Mouse (Mus musculus) midbrain, embryonic 13.5 days (tissue): Measurements from ENCODE around the gene P3h4. TPM values are rescaled to one million over a fixed set of nuclear protein-coding genes. Genes with fewer than 3 reads are reported as not detected.
"Not testable (repeated sequence)": the region's sequence is repeated elsewhere in the genome, so short reads cannot be mapped to it uniquely, and the experiment has no call there.

ENCODE experiments used
- ATAC-seq: fragments of 200-750 bp; cut with Nextera tagmentation; 2 replicates; pipeline ENCODE4 v1.8.0; 2017; ENCODE audit warnings: mild to moderate bottlenecking, moderate TSS enrichment, moderate library complexity
- H3K27ac ChIP-seq: fragments of 300-500 bp; sonication (generic); 2 replicates; pipeline ENCODE4 v1.5.1; 2015; ENCODE audit warnings: inconsistent platforms, mild to moderate bottlenecking, moderate library complexity
- H3K27me3 ChIP-seq: fragments of 300-500 bp; sonication (generic); 2 replicates; pipeline ENCODE4 v1.6.1; 2015; ENCODE audit warnings: mild to moderate bottlenecking, inconsistent platforms
- H3K36me3 ChIP-seq: fragments of 300-500 bp; sonication (generic); 2 replicates; pipeline ENCODE4 v1.6.1; 2015; ENCODE audit warnings: mild to moderate bottlenecking, inconsistent platforms
- H3K4me1 ChIP-seq: fragments of 300-500 bp; sonication (generic); replicated peaks from 2 replicates; pipeline ENCODE4 v1.6.1; 2015; ENCODE audit warnings: inconsistent platforms
- H3K4me2 ChIP-seq: fragments of 300-500 bp; sonication (generic); replicated peaks from 2 replicates; pipeline ENCODE4 v1.6.1; 2015; ENCODE audit warnings: moderate library complexity, mild to moderate bottlenecking, inconsistent platforms
- H3K4me3 ChIP-seq: fragments of 300-500 bp; sonication (generic); replicated peaks from 2 replicates; pipeline ENCODE4 v1.5.1; 2015; ENCODE audit warnings: mild to moderate bottlenecking, inconsistent platforms
- H3K9ac ChIP-seq: fragments of 300-500 bp; sonication (generic); replicated peaks from 2 replicates; pipeline ENCODE4 v1.6.1; 2015; ENCODE audit warnings: mild to moderate bottlenecking, inconsistent platforms
- H3K9me3 ChIP-seq: fragments of 300-500 bp; sonication (generic); 2 replicates; pipeline ENCODE4 v1.6.1; 2016; ENCODE audit warnings: mild to moderate bottlenecking, inconsistent platforms
- WGBS: fragments of 180-500 bp; shearing (Covaris S2); methylation state at CpG from one replicate; pipeline ENCODE4 v1.1.7; 2015; 5-methylcytosine and 5-hydroxymethylcytosine counted together
- microRNA-seq: library from miRNA; unstranded; fragments of <30 nt; microRNA quantifications from one replicate; pipeline ENCODE4, GENCODE M21; 2016
- polyA plus RNA-seq: library from polyadenylated mRNA; unstranded; fragments of >200 nt; fragmentation: Nextera tagmentation; extraction: Ambion mirVana; gene quantifications from 2 replicates; pipeline ENCODE4 v1.2.1, GENCODE M21; 2015

Gene P3h4
- polyA plus RNA-seq, 1 experiment from 2014 or later = 16.8 TPM

DNA sequence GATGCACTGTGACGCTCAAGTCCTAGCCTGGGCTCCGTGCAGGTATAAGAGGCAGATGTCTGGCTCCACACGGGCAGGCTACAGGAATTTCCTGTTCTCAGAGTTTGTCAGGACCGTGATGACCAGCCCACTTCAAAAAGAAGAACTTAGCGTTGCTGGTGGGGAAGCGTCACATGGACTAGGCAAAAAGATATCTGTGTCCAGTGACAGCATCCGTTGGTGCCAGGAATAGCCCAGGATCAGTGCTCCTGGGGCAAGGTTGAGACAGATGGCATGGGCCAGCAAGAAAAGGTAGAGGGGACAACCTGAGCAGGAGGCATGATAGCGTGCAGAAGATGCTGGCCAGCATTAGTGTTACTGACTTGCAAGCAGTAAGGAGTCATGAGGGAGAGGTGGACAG is 44.8 kb downstream of the P3h4 start:
- Histone ChIP-seq H3K27me3 (no peaks in the 10 kb centered on the region), H3K4me1 (peaks cover 6% of the 10 kb centered on the region; the same call in 1 of the 2 replicates)
- WGBS = 87% methylated on average over 8 of the region's 8 CpGs

DNA sequence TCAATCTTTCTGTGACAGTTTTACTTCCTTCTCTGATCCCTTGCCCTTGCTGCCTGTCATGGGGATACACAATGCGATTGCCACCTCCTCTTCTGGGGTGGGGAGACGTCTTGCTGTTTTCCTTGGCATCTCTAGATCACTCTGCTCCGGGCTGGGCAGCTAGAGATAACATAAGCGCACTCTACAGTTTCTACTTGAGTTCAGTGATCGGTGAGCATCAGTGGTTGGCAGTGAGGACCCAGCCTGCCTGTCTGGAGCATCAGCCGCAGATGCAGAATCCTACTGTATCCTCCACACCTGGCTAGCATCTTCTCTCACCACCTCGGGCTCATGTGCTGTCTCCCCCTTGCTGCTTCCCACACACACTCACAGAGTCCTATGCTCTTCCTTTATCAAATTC is 45.5 kb downstream of the P3h4 start:
- Histone ChIP-seq H3K36me3 (peaks cover 42% of the 10 kb centered on the region), H3K4me1 (peaks cover 6% of the 10 kb centered on the region; the same call in 1 of the 2 replicates), H3K9ac (no peak overlapping the region), H3K9me3 (no peaks in the 10 kb centered on the region), H3K4me3 (no peak overlapping the region), H3K27ac (no peak overlapping the region), H3K4me2 (no peak overlapping the region), H3K27me3 (no peaks in the 10 kb centered on the region)
- ATAC-seq = no peak
- 87% methylated on average over 7 of the region's 7 CpGs for WGBS

More for the DNA sequence above, 44.8 kb downstream of the P3h4 start:
- Histone ChIP-seq H3K4me3 (no peak overlapping the region), H3K9me3 (no peaks in the 10 kb centered on the region), H3K4me2 (no peak overlapping the region), H3K9ac (0 out of 2 replicates have a peak overlapping the region, but pooled peaks have one; percentile 14), H3K36me3 (peaks cover 46% of the 10 kb centered on the region), H3K27ac (no peak overlapping the region)
- no peak for ATAC-seq

DNA sequence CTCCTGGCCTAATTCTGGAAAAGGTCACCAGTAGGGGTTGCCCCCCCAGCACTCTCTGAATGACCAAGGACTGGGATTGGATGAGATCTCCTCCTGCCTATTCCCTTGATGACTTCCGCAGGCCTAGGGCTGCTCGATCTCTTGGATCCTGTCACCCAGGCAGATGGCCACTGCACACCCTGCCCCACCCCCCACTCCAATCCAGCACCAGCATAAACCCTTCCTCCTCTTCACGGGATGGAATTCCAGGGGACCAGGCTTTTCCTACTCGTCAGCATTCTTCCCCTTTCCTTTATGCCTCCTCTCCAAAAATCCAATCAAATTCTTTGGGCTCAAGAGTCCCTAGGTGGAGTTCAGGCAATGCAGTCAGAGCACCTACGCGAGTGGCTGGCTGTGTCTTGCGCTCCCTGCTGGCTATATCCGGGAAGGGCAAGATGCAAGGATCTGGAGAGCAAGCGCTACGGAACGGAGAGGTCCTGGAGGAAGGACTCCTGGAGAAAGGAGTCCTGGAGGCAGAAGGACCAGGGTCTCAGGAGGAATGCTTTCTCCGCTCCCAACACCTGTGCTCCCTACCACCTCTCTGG is 51.6 kb downstream of the P3h4 start:
- Histone ChIP-seq H3K27me3 (peaks cover 16% of the 10 kb centered on the region), H3K36me3 (no peaks in the 10 kb centered on the region), H3K27ac (no peak overlapping the region), H3K4me1 (peaks cover 5% of the 10 kb centered on the region), H3K9ac (no peak overlapping the region), H3K4me2 (no peak overlapping the region), H3K4me3 (no peak overlapping the region), H3K9me3 (no peaks in the 10 kb centered on the region)
- peak; percentile 55 for ATAC-seq
- WGBS = 17% methylated on average over 12 of the region's 12 CpGs

DNA sequence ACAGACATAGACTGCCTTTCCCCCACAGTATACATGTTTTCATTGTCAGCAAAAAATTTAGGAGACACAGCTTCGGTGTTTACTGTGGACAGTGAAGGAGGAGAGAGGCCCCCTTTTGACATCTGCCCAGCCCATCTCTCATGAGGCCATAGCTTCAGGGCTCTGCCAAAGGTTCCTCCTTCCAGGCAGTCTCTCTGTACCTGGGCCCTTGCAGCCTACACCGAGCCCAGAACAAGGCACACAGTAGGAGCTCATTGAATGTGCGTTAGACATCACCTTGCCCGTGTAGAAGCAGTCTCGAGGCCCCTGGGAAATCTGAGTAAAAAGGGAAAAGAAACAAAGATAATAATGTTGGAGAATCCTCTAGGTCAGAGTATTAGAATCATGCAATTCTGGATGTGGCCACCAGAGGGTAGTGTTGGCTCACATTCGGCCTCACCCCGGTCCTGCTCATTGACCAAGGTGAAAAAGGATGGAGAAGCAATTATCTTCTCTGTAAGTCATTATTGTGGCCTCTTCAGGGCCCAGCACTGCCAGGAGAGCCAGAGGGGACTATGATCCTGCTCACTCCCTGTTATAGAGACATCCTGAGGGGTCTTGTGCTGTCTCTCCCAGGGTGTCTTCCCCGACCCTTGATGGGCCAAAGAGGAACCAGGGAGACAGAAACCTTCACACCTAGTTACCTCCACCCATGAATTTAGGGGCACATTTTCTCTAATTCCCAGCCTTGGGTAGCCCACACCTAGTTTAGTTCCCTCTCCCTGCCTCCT is 52.2 kb downstream of the P3h4 start:
- Histone ChIP-seq H3K36me3 (no peaks in the 10 kb centered on the region), H3K4me2 (no peak overlapping the region), H3K4me1 (peaks cover 5% of the 10 kb centered on the region), H3K27me3 (peaks cover 19% of the 10 kb centered on the region), H3K27ac (no peak overlapping the region; the same call in 1 of the 2 replicates), H3K9me3 (no peaks in the 10 kb centered on the region), H3K9ac (no peak overlapping the region), H3K4me3 (no peak overlapping the region)
- peak; percentile 84 for ATAC-seq
- 15% methylated on average over 8 of the region's 8 CpGs for WGBS

DNA sequence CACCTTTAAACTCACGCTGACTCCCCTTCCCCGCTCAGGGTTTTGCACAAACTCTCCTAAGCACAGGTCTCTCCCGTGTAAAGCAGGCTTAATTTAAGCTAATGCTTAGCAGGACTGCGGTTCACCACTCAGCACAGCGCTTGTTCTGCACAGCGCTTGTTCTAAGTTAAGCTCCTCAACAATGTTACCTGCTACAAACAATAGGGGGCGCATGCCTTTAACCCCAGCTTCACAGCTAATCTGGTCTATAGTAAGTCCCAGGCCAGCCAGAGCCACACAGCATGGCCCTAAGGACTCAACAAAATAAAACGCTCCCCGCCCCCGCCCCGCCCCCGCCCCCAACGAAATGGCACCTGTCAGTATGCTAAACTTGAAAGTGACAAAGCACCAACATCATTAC is 53.6 kb downstream of the P3h4 start:
- peaks cover 11% of the 10 kb centered on the region for H3K4me1 ChIP-seq
- H3K27ac ChIP-seq, H3K9ac ChIP-seq, H3K9me3 ChIP-seq, H3K4me3 ChIP-seq, ATAC-seq, H3K36me3 ChIP-seq, H3K4me2 ChIP-seq: not testable (repeated sequence)
- H3K27me3 ChIP-seq = peaks cover 23% of the 10 kb centered on the region
- WGBS = no CpG with 5 or more reads among the region's 13 CpGs

DNA sequence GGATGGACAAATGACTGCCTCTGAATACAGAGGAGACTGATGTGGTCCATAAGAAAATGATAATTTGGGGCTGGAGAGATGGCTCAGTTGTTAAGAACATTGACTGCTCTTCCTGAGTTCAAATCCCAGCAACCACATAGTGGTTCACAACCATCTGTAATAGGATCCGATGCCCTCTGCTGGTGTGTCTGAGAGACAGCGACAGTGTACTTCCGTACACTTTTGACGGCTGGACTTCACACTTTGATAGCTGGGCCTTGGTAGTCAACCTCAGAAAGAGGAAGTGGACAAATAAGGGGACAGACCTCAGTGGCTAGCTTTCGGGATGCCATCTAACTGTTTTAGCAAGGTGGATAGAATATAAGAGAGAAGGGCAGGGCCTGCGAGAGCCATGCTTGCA is 54.5 kb downstream of the P3h4 start:
- 79% methylated on average over 6 of the region's 6 CpGs for WGBS
- no peak overlapping the region for H3K4me2 ChIP-seq
- ATAC-seq = no peak
- H3K36me3 ChIP-seq = no peaks in the 10 kb centered on the region
- H3K9ac ChIP-seq = no peak overlapping the region
- H3K27me3 ChIP-seq = peaks cover 23% of the 10 kb centered on the region
- H3K4me1 ChIP-seq = peaks cover 14% of the 10 kb centered on the region
- no peaks in the 10 kb centered on the region for H3K9me3 ChIP-seq
- no peak overlapping the region for H3K4me3 ChIP-seq
- no peak overlapping the region for H3K27ac ChIP-seq

Small RNAs within 50 kb of the gene (microRNA-seq; reads per million reads assigned to microRNA genes)
- gene Gm27374 = not detected

Other genes with a start within 250 kb of the P3h4 start
- gene Krt9, start 221.6 kb downstream of the P3h4 start, polyA plus RNA-seq = not detected in 2 replicates
- 0.15 and 0.22 TPM in 2 replicates for gene Krt14, start 207.3 kb downstream of the P3h4 start, polyA plus RNA-seq
- gene Krt16, start 165.9 kb downstream of the P3h4 start, polyA plus RNA-seq = not detected in 2 replicates
- gene Krt17, start 153.8 kb downstream of the P3h4 start, polyA plus RNA-seq = not detected in 2 replicates
- not detected in 2 replicates for gene Krt42, start 145.0 kb downstream of the P3h4 start, polyA plus RNA-seq
- gene Eif1, start 95.0 kb downstream of the P3h4 start, polyA plus RNA-seq = 1,443 and 1,564 TPM in 2 replicates
- gene Gast, start 80.4 kb downstream of the P3h4 start, polyA plus RNA-seq = 1.2 and 2.5 TPM in 2 replicates
- gene Hap1, start 58.7 kb downstream of the P3h4 start, polyA plus RNA-seq = 137 and 168 TPM in 2 replicates
- gene Jup, start 17.1 kb downstream of the P3h4 start, polyA plus RNA-seq = 69.2 and 70.5 TPM in 2 replicates
- 16.4 and 19.9 TPM in 2 replicates for gene Fkbp10, start 861 bp upstream of the P3h4 start, polyA plus RNA-seq
- 99.3 and 101 TPM in 2 replicates for gene Nt5c3b, start 27.0 kb upstream of the P3h4 start, polyA plus RNA-seq
- 0.85 and 1.2 TPM in 2 replicates for gene Klhl10, start 27.1 kb upstream of the P3h4 start, polyA plus RNA-seq
- 12.9 and 13.1 TPM in 2 replicates for gene Klhl11, start 57.9 kb upstream of the P3h4 start, polyA plus RNA-seq
- 272 and 273 TPM in 2 replicates for gene Acly, start 113.2 kb upstream of the P3h4 start, polyA plus RNA-seq
- 2.8 and 3.0 TPM in 2 replicates for gene Ttc25, start 130.8 kb upstream of the P3h4 start, polyA plus RNA-seq
- 21.5 and 23.6 TPM in 2 replicates for gene Cnp, start 160.1 kb upstream of the P3h4 start, polyA plus RNA-seq
- gene Nkiras2, start 204.4 kb upstream of the P3h4 start, polyA plus RNA-seq = 118 and 122 TPM in 2 replicates
- 311 and 312 TPM in 2 replicates for gene Dnajc7, start 205.3 kb upstream of the P3h4 start, polyA plus RNA-seq